Mouse (Mus musculus): Measurements from ENCODE around the gene Rbsn. TPM values are rescaled to one million over a fixed set of nuclear protein-coding genes. Genes with fewer than 3 reads are reported as not detected.

Gene Rbsn
- total and polyA plus RNA-seq, 3 experiments = 6.4 to 15.7 (median 11.6) TPM

DNA sequence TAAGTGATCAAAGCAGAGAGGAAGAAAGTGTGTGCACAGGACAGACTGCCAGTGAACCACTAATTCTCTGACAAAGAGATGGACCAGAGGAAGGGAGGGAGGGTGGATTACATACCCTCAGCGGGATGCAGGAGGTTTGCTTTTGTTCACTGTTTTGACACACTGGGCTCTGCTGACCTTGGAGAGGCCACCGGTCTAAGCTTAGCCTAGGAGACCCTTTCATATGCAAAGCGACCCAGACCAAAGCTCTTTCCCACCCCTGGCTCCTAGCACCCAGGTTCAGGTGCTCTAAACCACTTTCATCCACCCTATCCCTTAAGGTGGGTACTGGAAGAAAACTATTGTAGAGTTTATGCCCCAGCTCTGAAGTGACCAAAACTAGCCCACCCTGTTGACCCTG lies 31.6 kb upstream of the Rbsn start:
- Histone ChIP-seq H3K27me3 (ENCODE audit: control insufficient read depth, insufficient read depth, low read length) (0 out of 2 replicates have a peak, but pooled peaks cover 1% of the 10 kb centered on the region), H3K9ac (ENCODE audit: low read depth, low read length) (no peak overlapping the region), H3K4me3 (no peak overlapping the region), H3K27ac (no peak overlapping the region), H3K79me2 (replicated peaks; ENCODE audit: control insufficient read depth, insufficient read depth, low read length) (no peaks in the 10 kb centered on the region), H3K36me3 (ENCODE audit: control insufficient read depth, insufficient read depth, low read length) (no peaks in the 10 kb centered on the region), H3K4me1 (ENCODE audit: control insufficient read depth, insufficient read depth, low read length) (no peaks in the 10 kb centered on the region)
- WGBS = 31% methylated on average over 3 of the region's 3 CpGs
- intact Hi-C loops (cut with DNase I) = no loop called here
- TF ChIP-seq POLR2A (IDR thresholded peaks at IDR 0.05; ENCODE audit: insufficient read depth, low read depth, low read length) (no peak), EP300 (IDR thresholded peaks at IDR 0.05; ENCODE audit: insufficient read depth, low read depth, low read length) (no peak), CTCF (IDR thresholded peaks at IDR 0.05) (no peak)
- DNase-seq = no peak

- 0 out of 2 replicates have a peak, but pooled peaks cover 1% of the 10 kb centered on the region for H3K27me3 ChIP-seq (ENCODE audit: control insufficient read depth, insufficient read depth, low read length)
- H3K9ac ChIP-seq (ENCODE audit: low read depth, low read length) = no peak within 1 kb of the TSS
- TF ChIP-seq EP300 (IDR thresholded peaks at IDR 0.05; ENCODE audit: insufficient read depth, low read depth, low read length) (no peak), POLR2A (IDR thresholded peaks at IDR 0.05; ENCODE audit: insufficient read depth, low read depth, low read length) (no peak), CTCF (IDR thresholded peaks at IDR 0.05) (no peak)
- no peaks in the 10 kb centered on the region for H3K36me3 ChIP-seq (ENCODE audit: control insufficient read depth, insufficient read depth, low read length)
- no peaks in the 10 kb centered on the region for H3K4me1 ChIP-seq (ENCODE audit: control insufficient read depth, insufficient read depth, low read length)
- intact Hi-C loops (cut with DNase I) = no loop called here
- no peak within 1 kb of the TSS for H3K27ac ChIP-seq
- DNase-seq = no peak
- no peaks in the 10 kb centered on the region for H3K79me2 ChIP-seq (replicated peaks; ENCODE audit: control insufficient read depth, insufficient read depth, low read length)
- H3K4me3 ChIP-seq = no peak within 1 kb of the TSS
- WGBS = 2% methylated on average over 31 of the region's 31 CpGs
Observed at GRCm38 (mm10) chr6:92244591-92244990, 29.9 kb upstream of the Rbsn start, which contains the start of gene Trh. TSS of gene Trh (minus strand) at chr6:92244650.

DNA sequence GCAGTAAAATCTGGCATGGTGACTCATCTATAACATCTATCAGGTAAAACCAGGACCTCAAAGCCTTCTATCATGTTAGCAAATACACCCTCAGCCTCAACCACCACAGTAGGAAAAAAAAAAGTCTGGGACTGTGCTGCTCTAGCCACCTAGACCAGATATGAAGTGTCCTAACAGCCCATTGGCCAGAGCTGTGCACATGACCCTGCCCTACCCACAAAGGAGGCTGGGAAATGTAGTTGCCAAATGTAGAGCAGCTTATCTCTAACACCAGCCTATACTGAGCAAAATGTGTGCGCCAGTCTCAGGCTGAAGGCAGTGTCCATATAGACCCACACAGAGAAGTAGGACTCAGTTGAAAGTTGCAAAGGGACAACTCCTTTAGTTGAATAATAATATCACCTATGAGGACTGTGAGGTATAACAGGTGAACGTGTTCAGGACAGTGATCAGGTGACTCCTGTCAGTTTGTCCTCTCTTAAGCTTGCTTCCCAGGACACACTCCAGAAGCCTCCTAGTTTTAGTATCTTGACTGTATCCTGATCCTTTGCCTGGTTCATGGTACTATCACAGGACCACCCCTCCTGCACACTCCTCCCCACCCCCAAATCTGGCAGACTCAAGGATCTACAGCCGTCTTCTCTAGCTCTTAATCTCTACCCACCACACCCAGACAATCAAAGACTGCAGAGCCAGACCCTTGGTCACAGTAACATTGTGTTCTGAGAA lies 26.6 kb upstream of the Rbsn start:
- H3K9ac ChIP-seq (ENCODE audit: low read depth, low read length) = no peak overlapping the region
- H3K36me3 ChIP-seq (ENCODE audit: control insufficient read depth, insufficient read depth, low read length) = no peaks in the 10 kb centered on the region
- intact Hi-C loops (cut with DNase I) = no loop called here
- DNase-seq = peak; percentile 35 to 49
- H3K4me1 ChIP-seq (ENCODE audit: control insufficient read depth, insufficient read depth, low read length) = no peaks in the 10 kb centered on the region
- H3K27me3 ChIP-seq (ENCODE audit: control insufficient read depth, insufficient read depth, low read length) = 0 out of 2 replicates have a peak, but pooled peaks cover 3% of the 10 kb centered on the region
- WGBS = 50% methylated on average over 3 of the region's 3 CpGs
- no peaks in the 10 kb centered on the region for H3K79me2 ChIP-seq (replicated peaks; ENCODE audit: control insufficient read depth, insufficient read depth, low read length)
- no peak overlapping the region for H3K4me3 ChIP-seq
- TF ChIP-seq POLR2A (IDR thresholded peaks at IDR 0.05; ENCODE audit: insufficient read depth, low read depth, low read length) = no peak
- TF ChIP-seq EP300 (IDR thresholded peaks at IDR 0.05; ENCODE audit: insufficient read depth, low read depth, low read length) = no peak
- TF ChIP-seq CTCF (IDR thresholded peaks at IDR 0.05) = no peak
- H3K27ac ChIP-seq = no peak overlapping the region

- H3K27ac ChIP-seq = no peak overlapping the region
- H3K27me3 ChIP-seq (ENCODE audit: control insufficient read depth, insufficient read depth, low read length) = 0 out of 2 replicates have a peak, but pooled peaks cover 1% of the 10 kb centered on the region
- H3K9ac ChIP-seq (ENCODE audit: low read depth, low read length) = no peak overlapping the region
- no peaks in the 10 kb centered on the region for H3K36me3 ChIP-seq (ENCODE audit: control insufficient read depth, insufficient read depth, low read length)
- no peaks in the 10 kb centered on the region for H3K4me1 ChIP-seq (ENCODE audit: control insufficient read depth, insufficient read depth, low read length)
- intact Hi-C loops (cut with DNase I) = no loop called here
- H3K4me3 ChIP-seq = no peak overlapping the region
- TF ChIP-seq CTCF (IDR thresholded peaks at IDR 0.05) (no peak), EP300 (IDR thresholded peaks at IDR 0.05; ENCODE audit: insufficient read depth, low read depth, low read length) (no peak), POLR2A (IDR thresholded peaks at IDR 0.05; ENCODE audit: insufficient read depth, low read depth, low read length) (no peak)
- 64% methylated on average over 12 of the region's 12 CpGs for WGBS
- DNase-seq = no peak
- no peaks in the 10 kb centered on the region for H3K79me2 ChIP-seq (replicated peaks; ENCODE audit: control insufficient read depth, insufficient read depth, low read length)
Observed at GRCm38 (mm10) chr6:92235036-92235435, 20.3 kb upstream of the Rbsn start.

- TF ChIP-seq CTCF (IDR thresholded peaks at IDR 0.05) = no peak
- TF ChIP-seq POLR2A (IDR thresholded peaks at IDR 0.05; ENCODE audit: insufficient read depth, low read depth, low read length) = no peak
- TF ChIP-seq EP300 (IDR thresholded peaks at IDR 0.05; ENCODE audit: insufficient read depth, low read depth, low read length) = no peak
- Histone ChIP-seq H3K4me1 (ENCODE audit: control insufficient read depth, insufficient read depth, low read length) (no peaks in the 10 kb centered on the region), H3K9ac (ENCODE audit: low read depth, low read length) (no peak overlapping the region), H3K27me3 (ENCODE audit: control insufficient read depth, insufficient read depth, low read length) (no peaks in the 10 kb centered on the region), H3K36me3 (ENCODE audit: control insufficient read depth, insufficient read depth, low read length) (no peaks in the 10 kb centered on the region), H3K79me2 (replicated peaks; ENCODE audit: control insufficient read depth, insufficient read depth, low read length) (no peaks in the 10 kb centered on the region), H3K4me3 (no peak overlapping the region), H3K27ac (no peak overlapping the region)
- DNase-seq = no peak
- intact Hi-C loops (cut with DNase I) = no loop called here
- WGBS = 69% methylated on average over 4 of the region's 4 CpGs
Observed at GRCm38 (mm10) chr6:92231762-92232161, 17.0 kb upstream of the Rbsn start.

GRCm38 (mm10) chr6:92231356-92231755 lies 16.6 kb upstream of the Rbsn start:
- H3K27me3 ChIP-seq (ENCODE audit: control insufficient read depth, insufficient read depth, low read length) = no peaks in the 10 kb centered on the region
- intact Hi-C loops (cut with DNase I) = no loop called here
- DNase-seq = no peak
- no peak for TF ChIP-seq EP300 (IDR thresholded peaks at IDR 0.05; ENCODE audit: insufficient read depth, low read depth, low read length)
- TF ChIP-seq CTCF (IDR thresholded peaks at IDR 0.05) = no peak
- H3K4me1 ChIP-seq (ENCODE audit: control insufficient read depth, insufficient read depth, low read length) = no peaks in the 10 kb centered on the region
- H3K9ac ChIP-seq (ENCODE audit: low read depth, low read length) = no peak overlapping the region
- H3K27ac ChIP-seq = no peak overlapping the region
- H3K79me2 ChIP-seq (replicated peaks; ENCODE audit: control insufficient read depth, insufficient read depth, low read length) = no peaks in the 10 kb centered on the region
- no peaks in the 10 kb centered on the region for H3K36me3 ChIP-seq (ENCODE audit: control insufficient read depth, insufficient read depth, low read length)
- H3K4me3 ChIP-seq = no peak overlapping the region
- WGBS = 42% methylated on average over 1 of the region's 1 CpGs
